Mouse (Mus musculus) spleen, postnatal 4 days (tissue): Measurements from ENCODE around the gene Olfr1220.

Experiments used
- DNase-seq, 2 experiments: peaks; one replicate each; pipeline ENCODE4 v3.0.0; 2022; ENCODE audit warnings: low spot score in 2 of 2

Olfr1220 gene

DNA sequence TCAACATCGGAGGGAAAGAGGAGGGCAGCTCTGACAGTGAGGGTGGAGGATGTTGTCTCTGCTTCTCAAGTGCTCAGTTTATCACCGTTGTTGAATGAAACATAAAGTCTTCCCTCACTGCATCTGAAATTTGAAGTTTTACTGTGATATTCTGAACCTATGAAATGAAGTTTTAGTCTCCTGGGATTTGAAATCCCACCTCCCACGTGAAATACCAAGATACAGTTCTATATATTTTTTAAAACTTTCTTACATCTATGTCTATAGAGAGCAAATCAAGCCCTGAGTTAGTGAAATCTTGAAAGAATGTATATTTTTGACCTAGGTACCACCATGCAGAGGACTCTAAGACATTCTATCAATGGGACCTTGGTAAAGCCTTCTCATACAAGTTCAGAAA lies at the start of gene Olfr1220:
Gene Olfr1220, minus strand, starts transcription at position 101 of the 400 bp plus-strand sequence.
- no peak for DNase-seq

DNA sequence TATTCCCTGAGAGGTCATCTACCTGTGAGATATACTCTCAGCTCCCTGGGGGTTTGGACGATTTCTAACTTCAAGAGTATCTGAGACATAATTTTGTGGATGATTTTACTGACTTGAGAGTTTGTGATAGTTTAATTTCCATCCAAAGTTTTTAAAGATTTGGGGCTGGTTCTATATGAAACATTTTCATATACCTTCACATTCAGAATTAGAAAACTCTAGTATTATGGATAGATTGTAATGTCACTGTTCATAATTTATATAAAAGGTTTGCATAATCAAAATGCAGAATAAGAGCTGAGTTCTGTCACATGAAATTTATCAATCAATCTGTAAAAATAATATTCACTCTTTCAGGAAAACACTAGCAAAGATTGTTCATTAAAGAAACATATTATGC lies 44.8 kb upstream of the Olfr1220 start, which contains the start of gene Olfr1223:
Gene Olfr1223, minus strand, starts transcription at position 101 of the 400 bp plus-strand sequence.
- no peak for DNase-seq

GRCm38 (mm10) chr2:89132954-89133353 lies 26.3 kb upstream of the Olfr1220 start, which contains the start of gene Olfr1222:
Gene Olfr1222, minus strand, starts transcription at chr2:89133054.
- no peak for DNase-seq

GRCm38 (mm10) chr2:89117183-89117582 lies 10.5 kb upstream of the Olfr1220 start, which contains the start of gene Olfr1221:
Gene Olfr1221, minus strand, starts transcription at chr2:89117283.
- no peak for DNase-seq

DNA sequence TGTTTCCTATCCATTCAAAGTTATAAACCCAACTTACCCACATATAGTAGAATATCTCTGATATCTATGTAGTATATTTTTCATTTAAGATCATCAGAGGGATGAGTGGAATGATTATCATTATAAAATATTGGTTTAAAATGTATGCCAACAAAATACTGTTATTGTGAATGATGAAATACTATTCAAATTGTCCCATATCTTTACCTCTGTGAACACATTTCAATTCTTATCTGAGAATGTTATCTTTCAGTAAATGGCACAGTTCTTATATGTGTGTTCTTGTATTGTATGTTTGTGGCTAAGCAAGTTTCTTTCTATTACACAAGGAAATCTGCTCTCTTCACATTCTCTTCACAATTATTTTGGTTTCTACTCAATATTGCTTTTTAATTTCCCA lies 984 bp downstream of the Olfr1220 start:
- no peak for DNase-seq

- no peak for DNase-seq
Measured at GRCm38 (mm10) chr2:89093848-89094247, 12.8 kb downstream of the Olfr1220 start.

DNA sequence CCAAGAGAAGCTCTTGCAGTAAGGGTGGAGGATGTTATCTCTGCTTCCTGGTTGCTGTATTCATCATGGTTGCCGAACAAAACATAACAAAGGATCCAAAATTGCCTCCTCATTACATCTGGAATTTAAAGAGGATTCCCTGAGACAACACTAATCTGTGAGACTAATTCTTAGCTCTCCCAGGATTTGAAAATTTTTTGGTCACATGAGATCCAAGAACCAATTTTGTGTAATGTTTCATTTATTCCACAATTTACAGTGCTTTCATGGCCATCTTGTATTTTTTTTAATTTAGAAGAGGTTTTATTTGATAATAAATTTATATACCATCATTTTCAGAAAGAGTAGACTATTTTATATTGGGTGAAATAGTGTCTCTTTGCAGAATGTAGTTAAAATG lies 23.2 kb downstream of the Olfr1220 start, which contains the start of gene Olfr1219:
Gene Olfr1219, minus strand, starts transcription at position 101 of the 400 bp plus-strand sequence.
- no peak for DNase-seq

GRCm38 (mm10) chr2:89081487-89081886 lies 25.1 kb downstream of the Olfr1220 start:
- DNase-seq: no peak

DNA sequence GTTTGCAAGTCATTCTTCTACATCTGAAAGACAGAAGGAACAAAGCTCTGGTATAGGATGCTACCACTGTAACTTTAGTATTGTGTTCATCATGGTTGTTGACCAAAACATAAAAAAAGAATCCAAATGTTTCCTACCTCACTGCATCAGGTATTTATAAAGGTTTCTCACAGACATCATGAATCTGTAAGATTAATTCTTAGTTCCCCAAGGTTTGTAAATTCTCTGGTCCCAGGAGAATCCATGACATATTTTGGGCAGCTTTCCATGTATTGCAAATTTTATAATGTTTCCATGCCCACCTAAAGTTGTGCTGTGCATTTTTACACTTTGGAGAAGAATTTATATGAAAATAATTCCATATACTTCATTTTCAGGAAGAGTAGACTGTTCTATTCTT lies 45.5 kb downstream of the Olfr1220 start, which contains the start of gene Olfr1218:
Gene Olfr1218, minus strand, starts transcription at position 101 of the 400 bp plus-strand sequence.
- DNase-seq: no peak
